Mouse (Mus musculus) CD4-positive, CD25-positive, alpha-beta regulatory T cell, adult 2 months (primary cell): Measurements from ENCODE around the gene Flna.

Experiments
- DNase-seq: peaks from one replicate; pipeline ENCODE4 v3.0.0-alpha.2; 2012; ENCODE audit warnings: low read depth, low spot score

The Flna gene

DNA sequence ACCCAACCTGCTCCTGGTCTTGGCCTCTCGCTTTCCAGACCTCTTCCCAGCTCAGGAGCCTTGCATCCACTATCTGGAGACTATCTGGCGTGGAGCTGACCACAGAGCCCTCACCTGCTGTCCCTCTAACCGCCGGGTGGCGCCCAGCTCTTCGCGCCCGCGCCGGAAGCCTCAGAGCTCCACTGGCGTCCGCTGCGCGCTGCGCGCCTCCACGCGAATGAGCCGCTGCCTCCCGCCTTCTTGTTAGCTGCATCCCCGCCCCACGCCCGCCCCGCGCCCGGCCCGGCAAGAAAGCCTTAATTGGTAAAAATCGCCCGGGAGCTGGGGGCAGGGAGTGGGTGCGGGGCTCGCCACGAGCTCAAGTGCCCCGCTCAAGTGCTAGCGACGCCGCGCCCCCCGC is at the start of gene Flna:
Gene Flna (minus strand): TSS at position 206 of the 400 bp plus-strand sequence.
- DNase-seq: peak; percentile 80

DNA sequence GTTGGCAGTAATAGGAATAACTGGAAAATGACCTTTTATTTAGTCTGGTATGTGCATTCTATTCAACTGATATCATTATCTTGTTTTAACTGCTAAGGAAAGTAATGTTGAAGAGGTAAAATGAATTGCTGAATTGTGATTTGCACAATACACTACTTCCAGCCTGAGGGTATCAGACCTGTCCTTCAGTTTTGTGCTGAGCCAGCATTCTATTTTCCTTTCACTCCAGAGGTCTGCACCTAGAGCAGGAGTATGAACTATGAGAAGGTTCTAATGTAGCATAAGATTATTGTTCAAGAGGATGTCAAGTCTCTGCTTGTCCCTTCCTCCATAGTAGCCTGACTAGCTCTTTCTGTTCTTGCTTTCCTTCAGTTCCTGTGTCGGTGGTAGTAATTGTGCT is 48.7 kb upstream of the Flna start:
- DNase-seq: no peak

DNA sequence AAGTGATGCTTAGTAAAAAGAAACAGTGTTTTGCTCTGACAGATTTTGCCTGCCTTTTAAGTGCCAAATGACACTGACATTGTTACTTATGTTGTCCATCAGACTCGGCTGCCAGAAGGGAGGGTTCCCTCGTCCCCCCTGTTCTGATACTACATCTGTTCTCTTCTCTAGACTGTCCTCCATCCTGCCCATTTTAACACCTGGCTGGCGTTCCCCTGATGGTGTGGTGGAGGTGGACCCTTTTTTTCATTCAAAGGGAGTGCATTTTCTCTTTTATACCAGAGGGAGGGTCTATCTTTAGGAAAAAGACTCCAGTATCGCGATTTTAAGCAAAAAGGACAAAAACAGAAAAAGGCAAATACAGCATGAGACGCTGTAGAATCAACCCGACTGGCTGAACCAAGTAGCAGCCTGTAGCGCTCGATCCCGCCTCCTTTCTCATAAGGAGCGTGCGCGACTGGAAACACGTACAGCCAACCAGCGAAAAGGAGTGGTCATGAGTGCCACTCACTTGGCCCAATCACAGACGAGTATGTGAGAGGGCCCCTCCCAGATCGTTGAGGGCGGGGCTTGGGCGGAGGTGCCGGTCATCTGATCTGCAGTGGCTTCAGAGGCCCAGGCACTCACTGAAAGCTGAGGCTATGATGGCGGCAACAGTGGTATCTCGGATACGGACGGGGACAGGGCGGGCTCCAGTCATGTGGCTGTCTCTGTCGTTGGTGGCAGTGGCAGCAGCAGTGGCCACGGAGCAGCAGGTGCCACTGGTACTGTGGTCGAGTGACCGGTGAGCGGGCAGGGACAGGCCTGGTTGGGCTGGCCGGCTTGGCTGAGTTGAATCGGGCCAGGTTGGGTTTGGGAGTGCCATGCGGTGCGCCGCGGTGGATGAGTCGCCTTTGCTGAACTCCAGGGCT is 47.2 kb upstream of the Flna start, which contains the start of gene Atp6ap1:
Gene Atp6ap1 (plus strand): TSS at position 560 of the 911 bp plus-strand sequence.
- peak; percentile 94 for DNase-seq

GRCm38 (mm10) chrX:74293431-74293830 is 43.8 kb upstream of the Flna start:
- no peak for DNase-seq

- peak; percentile 13 for DNase-seq
These were observed 33.4 kb upstream of the Flna start for GRCm38 (mm10) chrX:74283092-74283437.

DNA sequence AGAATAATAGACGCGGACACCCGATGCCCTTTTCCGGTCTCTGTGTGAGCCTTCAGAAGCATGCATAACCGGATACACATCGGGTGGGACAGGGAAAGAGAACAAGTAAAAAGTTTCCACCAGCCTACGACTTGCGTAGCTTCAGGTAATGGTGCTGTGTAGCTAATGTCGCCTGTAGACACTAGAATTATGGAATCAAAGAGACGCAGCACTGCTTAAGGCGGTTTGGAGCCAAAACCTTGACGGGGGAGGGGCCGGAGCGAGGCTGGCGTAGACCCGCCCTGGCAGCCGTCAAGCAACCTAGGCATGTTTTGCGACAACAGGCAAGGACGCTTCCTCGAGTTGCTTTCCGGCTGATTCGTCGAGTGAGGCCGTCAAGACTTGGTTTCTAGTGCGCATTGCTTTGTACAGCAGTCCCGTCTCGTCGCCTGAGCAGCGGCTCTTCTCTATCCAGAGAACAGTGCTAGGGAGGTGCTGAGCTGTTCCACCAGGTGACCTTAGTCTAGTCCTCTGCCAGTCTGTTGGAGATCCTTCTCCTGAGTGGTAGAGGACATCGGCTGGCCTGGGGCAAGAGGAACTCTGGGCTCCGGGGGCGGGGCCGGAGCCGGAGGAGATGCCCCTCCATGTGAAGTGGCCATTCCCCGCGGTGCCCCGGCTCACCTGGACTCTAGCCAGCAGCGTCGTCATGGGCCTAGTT is 32.9 kb upstream of the Flna start:
- DNase-seq: peak; percentile 92

DNA sequence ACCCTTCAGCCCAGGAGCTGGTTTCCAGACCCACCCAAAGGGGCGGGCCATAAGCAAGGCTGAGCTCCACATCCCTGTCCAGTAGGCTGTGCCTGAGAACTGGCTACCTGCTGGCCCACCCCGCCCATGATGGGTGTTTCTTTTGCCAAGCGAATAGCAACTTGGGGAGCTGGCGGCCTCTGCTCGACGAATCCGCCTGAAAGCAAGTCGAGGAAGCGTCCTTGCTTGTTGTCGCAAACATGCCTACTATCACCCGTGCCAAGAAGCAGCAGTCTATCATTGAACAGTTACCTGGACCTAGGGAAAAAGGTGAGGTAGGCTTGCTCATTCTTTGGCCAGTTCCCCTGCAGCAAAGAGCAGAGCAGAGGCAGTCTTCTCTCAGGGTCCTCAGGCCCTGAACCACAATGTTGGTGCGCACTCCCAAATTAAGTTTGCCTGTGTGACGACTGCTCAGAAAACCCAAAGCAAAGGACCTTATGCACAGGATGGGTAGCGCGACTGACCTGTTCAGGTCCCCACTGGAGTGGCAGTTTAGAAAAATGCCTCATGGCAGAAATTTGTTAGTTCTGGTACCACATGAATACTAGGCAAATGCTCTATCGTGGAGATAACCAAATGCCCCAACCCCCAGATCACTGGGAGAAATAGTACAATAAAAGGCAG is 32.2 kb upstream of the Flna start, which contains the start of the genes Taz and Dnase1l1:
Gene Taz (plus strand): TSS at position 181 of the 663 bp plus-strand sequence.
Gene Dnase1l1 (minus strand): TSS at position 606 of the 663 bp plus-strand sequence.
- DNase-seq: peak; percentile 68

GRCm38 (mm10) chrX:74281041-74281731 is 31.6 kb upstream of the Flna start:
- no peak for DNase-seq

DNA sequence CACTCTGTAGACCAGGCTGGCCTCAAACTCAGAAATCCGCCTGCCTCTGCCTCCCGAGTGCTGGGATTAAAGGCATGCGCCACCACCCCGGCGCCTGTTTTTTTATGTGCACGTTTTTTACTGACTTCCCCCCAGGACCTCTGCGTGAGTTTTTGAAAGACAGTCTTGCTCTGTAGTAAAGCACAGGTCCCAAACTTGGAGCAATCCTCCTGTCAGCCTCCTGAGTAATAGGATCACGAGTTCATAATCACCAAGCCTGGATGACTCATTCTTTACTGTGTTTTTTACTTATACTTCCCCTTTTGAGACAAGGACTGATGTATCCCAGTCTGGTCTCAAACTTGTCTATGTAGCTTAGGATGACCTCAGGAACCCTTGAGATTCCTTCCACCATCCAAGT is 28.3 kb upstream of the Flna start:
- DNase-seq: no peak

DNA sequence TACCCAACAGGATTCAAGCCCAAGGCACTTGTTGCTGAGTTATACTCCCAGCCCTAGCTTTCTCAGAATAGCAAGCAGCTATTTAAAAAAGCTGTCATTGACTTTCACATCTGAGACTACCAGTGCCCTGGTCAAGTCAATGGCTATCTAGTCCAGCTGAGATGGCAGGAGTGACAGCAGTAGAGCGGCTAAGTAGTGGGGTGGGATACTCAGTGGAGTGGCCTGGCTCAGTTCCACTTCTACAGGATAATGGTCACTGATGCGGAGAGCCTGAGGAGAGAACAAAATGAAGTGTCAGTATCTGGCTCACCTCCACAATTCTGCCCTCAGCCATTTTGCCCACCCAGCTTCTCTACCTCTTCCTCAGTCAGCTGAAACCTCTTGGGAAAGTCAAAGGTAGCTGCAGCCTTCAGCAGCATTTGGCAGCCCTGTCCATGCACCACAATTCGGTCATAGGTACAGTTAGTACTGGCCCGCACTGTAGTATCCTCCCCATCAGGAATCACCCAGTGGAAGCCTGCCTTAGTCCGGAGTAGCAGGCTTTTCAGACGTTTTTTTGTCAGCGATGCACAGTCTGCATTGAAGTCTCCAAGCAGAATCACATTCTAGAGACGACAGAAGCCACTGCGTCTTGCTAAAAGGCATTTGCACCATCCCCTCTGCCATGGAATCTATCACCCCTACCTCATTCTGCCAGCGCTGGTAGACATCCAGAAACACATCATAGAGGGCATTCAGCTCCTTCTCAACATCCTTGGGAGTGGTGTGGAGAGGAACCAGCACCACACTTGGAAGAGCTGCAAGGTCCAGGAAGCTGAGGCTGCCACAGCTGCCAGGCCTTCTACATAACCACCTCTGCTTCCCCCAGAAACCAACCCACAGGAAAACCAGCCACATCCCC is 24.1 kb upstream of the Flna start:
- no peak for DNase-seq

DNA sequence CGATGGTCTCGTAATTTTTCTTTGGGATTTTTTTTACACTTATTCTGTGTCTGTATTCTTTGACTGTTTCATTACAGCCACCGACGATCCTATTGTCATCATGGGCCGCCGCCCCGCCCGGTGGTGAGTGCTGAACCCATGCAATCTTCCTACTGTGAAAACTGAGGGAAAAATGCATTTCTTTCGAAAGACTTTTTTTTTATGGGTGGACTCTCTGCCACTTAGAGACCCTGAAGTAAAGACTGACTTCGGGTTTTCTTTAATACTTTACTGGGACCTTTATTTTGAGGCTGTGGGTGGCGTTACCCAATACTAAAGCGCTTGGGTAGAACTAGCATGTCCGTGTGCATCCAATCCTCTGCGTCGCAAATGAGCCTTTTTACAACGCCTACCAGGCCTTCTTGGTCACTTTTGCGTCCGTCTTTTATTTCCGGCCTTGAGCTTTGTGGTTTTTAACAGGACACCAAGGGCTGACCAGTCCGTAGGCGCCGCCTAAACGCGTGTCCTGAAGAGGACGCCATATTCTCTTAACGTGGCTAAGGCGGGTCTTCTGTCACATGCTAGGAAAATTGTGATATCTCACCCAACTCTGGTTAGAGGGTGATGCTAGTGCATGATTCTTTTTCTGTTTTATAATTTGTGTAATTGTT is 21.4 kb upstream of the Flna start:
- peak; percentile 51 for DNase-seq

GRCm38 (mm10) chrX:74270062-74270901 is 20.7 kb upstream of the Flna start, which contains the start of gene Rpl10:
Rpl10 (plus strand) TSS chrX:74270812.
- DNase-seq: peak; percentile 97

GRCm38 (mm10) chrX:74269736-74270061 is 20.1 kb upstream of the Flna start:
- no peak for DNase-seq

GRCm38 (mm10) chrX:74257746-74258145 is 8.1 kb upstream of the Flna start:
- no peak for DNase-seq

DNA sequence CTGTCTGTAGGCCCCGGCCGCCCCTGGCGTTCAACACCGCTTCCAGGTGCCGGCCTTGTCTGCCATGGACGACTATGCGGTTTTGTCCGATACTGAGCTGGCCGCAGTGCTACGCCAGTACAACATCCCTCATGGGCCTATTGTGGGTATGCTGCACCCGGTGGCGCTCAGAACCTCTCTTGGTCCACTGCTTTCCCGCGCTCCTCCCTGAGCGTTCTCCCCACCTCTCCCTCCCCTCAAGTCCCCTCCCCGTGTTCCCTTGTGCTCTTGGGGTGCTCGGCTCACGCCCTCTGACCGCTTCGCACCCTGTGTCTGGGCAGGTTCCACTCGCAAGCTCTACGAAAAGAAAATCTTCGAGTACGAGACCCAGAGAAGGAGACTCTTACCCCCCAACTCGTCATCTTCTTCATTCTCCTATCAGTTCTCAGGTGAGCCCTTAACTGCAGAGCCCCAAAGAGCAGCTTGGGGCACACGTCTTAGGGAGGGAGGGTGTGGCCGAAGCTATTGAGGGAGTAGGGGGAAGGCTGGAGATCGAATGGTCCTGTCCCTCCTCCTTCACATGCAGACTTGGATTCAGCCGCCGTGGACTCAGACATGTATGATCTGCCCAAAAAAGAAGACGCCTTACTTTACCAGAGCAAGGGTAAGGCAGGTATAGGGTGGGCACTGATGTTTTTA is 5.4 kb upstream of the Flna start:
- DNase-seq: no peak

- peak; percentile 95 for DNase-seq
These were observed 4.7 kb upstream of the Flna start, which contains the start of gene Emd for GRCm38 (mm10) chrX:74254153-74254887. Emd (plus strand) TSS chrX:74254687.

- peak; percentile 78 for DNase-seq
These were observed 969 bp downstream of the Flna start for GRCm38 (mm10) chrX:74248651-74249050.

- DNase-seq: no peak
These were observed 2.9 kb downstream of the Flna start for GRCm38 (mm10) chrX:74246693-74247092.
